Mouse (Mus musculus) liver, embryonic 13.5 days (tissue): ENCODE measurements at regions not wholly inside any gene's neighbourhood (a gene's known extent, or its start where the extent isn't known, plus 50 kb on each side); places are given as distances from the start of the nearest gene placed in this dataset.
A peak's percentile ranks its signal among the peaks of the same experiment; 100 is the strongest.

Experiments used
- ATAC-seq: fragments of 200-750 bp; cut with Nextera tagmentation; 2 replicates; pipeline ENCODE4 v1.8.0; 2017; ENCODE audit warnings: low read depth, mild to moderate bottlenecking, moderate number of reproducible peaks, moderate library complexity
- DNase-seq: peaks from one replicate; pipeline ENCODE4 v3.0.0; 2022
- H3K27ac ChIP-seq: fragments of 300-500 bp; sonication (generic); 2 replicates; pipeline ENCODE4 v1.5.1; 2015; ENCODE audit warnings: moderate library complexity, mild to moderate bottlenecking, inconsistent platforms
- H3K27me3 ChIP-seq: fragments of 300-500 bp; sonication (generic); 2 replicates; pipeline ENCODE4 v1.6.1; 2015; ENCODE audit warnings: mild to moderate bottlenecking, inconsistent platforms
- H3K36me3 ChIP-seq: fragments of 300-500 bp; sonication (generic); 2 replicates; pipeline ENCODE4 v1.6.1; 2015; ENCODE audit warnings: mild to moderate bottlenecking, inconsistent platforms
- H3K4me1 ChIP-seq: fragments of 300-500 bp; sonication (generic); replicated peaks from 2 replicates; pipeline ENCODE4 v1.6.1; 2015; ENCODE audit warnings: inconsistent platforms
- H3K4me2 ChIP-seq: fragments of 300-500 bp; sonication (generic); 2 replicates; pipeline ENCODE4 v1.6.1; 2015; ENCODE audit warnings: inconsistent platforms, mild to moderate bottlenecking, moderate library complexity
- H3K4me3 ChIP-seq: fragments of 300-500 bp; sonication (generic); replicated peaks from 2 replicates; pipeline ENCODE4 v1.5.1; 2015; ENCODE audit warnings: mild to moderate bottlenecking, inconsistent platforms
- H3K9ac ChIP-seq: fragments of 300-500 bp; sonication (generic); 2 replicates; pipeline ENCODE4 v1.6.1; 2015; ENCODE audit warnings: mild to moderate bottlenecking, inconsistent platforms
- H3K9me3 ChIP-seq: fragments of 300-500 bp; sonication (generic); replicated peaks from 2 replicates; pipeline ENCODE4 v1.6.1; 2016; ENCODE audit warnings: inconsistent platforms
- WGBS: fragments of 180-500 bp; shearing (Covaris S2); methylation state at CpG from one replicate; pipeline ENCODE4 v1.1.7; 2015; ENCODE audit not compliant: insufficient replicate concordance; 5-methylcytosine and 5-hydroxymethylcytosine counted together

DNA sequence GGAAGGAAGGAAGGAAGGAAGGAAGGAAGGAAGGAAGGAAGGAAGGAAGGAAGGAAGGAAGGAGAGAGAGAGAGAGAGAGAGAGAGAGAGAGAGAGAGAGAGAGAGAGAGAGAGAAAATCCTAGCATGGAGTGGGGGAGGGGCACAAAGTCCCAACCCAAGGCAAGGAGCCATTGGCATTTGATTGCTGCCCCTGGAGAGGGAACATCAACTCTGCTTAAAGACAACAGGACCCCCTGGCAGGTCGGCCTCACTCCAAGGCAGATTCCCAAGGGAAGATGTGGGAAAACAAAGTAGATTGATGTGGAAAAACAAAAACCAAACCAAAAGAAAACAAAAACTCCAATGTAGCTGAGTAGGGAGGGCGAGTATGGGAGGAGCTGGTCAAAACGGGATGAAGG, 49.9 kb upstream of the Fzd10 start:
- no peak for DNase-seq
- no peak overlapping the region for H3K9ac ChIP-seq
- H3K27me3 ChIP-seq = peaks cover 22% of the 10 kb centered on the region
- WGBS = 25% methylated on average over 3 of the region's 3 CpGs
- no peak overlapping the region for H3K4me3 ChIP-seq
- H3K4me2 ChIP-seq = no peak overlapping the region
- no peaks in the 10 kb centered on the region for H3K4me1 ChIP-seq
- H3K27ac ChIP-seq = no peak overlapping the region
- no peaks in the 10 kb centered on the region for H3K36me3 ChIP-seq
- ATAC-seq = no peak
- no peaks in the 10 kb centered on the region for H3K9me3 ChIP-seq

- Histone ChIP-seq H3K4me1 (no peaks in the 10 kb centered on the region), H3K27ac (no peak overlapping the region), H3K9me3 (no peaks in the 10 kb centered on the region), H3K4me2 (no peak overlapping the region), H3K27me3 (peaks cover 22% of the 10 kb centered on the region), H3K4me3 (no peak overlapping the region), H3K9ac (no peak overlapping the region), H3K36me3 (no peaks in the 10 kb centered on the region)
- ATAC-seq (no peak), DNase-seq (no peak)
- WGBS = 68% methylated on average over 11 of the region's 11 CpGs
These were observed 50.8 kb upstream of the Fzd10 start for GRCm38 (mm10) chr5:128549811-128550210.

GRCm38 (mm10) chr5:128542049-128542448, 58.6 kb upstream of the Fzd10 start:
- no peaks in the 10 kb centered on the region for H3K4me1 ChIP-seq
- 5% methylated on average over 10 of the region's 10 CpGs for WGBS
- ATAC-seq (peak; percentile 41; the same call in 1 of the 2 replicates), DNase-seq (no peak)
- H3K27me3 ChIP-seq = no peaks in the 10 kb centered on the region
- no peak overlapping the region for H3K27ac ChIP-seq
- H3K9me3 ChIP-seq = no peaks in the 10 kb centered on the region
- H3K36me3 ChIP-seq = no peaks in the 10 kb centered on the region
- no peak overlapping the region for H3K4me3 ChIP-seq
- peak overlapping the region; percentile 17; the same call in 1 of the 2 replicates for H3K4me2 ChIP-seq
- no peak overlapping the region for H3K9ac ChIP-seq

- no peak overlapping the region for H3K9ac ChIP-seq
- no peaks in the 10 kb centered on the region for H3K9me3 ChIP-seq
- no peak overlapping the region for H3K4me3 ChIP-seq
- WGBS = 65% methylated on average over 5 of the region's 5 CpGs
- H3K36me3 ChIP-seq = no peaks in the 10 kb centered on the region
- no peaks in the 10 kb centered on the region for H3K4me1 ChIP-seq
- ATAC-seq (no peak), DNase-seq (no peak)
- no peak overlapping the region for H3K4me2 ChIP-seq
- no peaks in the 10 kb centered on the region for H3K27me3 ChIP-seq
- no peak overlapping the region for H3K27ac ChIP-seq
These were observed 62.0 kb upstream of the Fzd10 start for GRCm38 (mm10) chr5:128538646-128539045.

GRCm38 (mm10) chr5:128537218-128537617, 63.4 kb upstream of the Fzd10 start:
- no peaks in the 10 kb centered on the region for H3K9me3 ChIP-seq
- H3K4me1 ChIP-seq = no peaks in the 10 kb centered on the region
- no peaks in the 10 kb centered on the region for H3K27me3 ChIP-seq
- H3K4me2 ChIP-seq = no peak overlapping the region
- no peak overlapping the region for H3K27ac ChIP-seq
- H3K4me3 ChIP-seq = no peak overlapping the region
- no peaks in the 10 kb centered on the region for H3K36me3 ChIP-seq
- no peak for DNase-seq
- 49% methylated on average over 12 of the region's 12 CpGs for WGBS
- no peak overlapping the region for H3K9ac ChIP-seq
- no peak for ATAC-seq

GRCm38 (mm10) chr5:128536393-128536792, 64.3 kb upstream of the Fzd10 start:
- 50% methylated on average over 8 of the region's 8 CpGs for WGBS
- Histone ChIP-seq H3K9me3 (no peaks in the 10 kb centered on the region), H3K9ac (no peak overlapping the region), H3K27ac (no peak overlapping the region), H3K36me3 (no peaks in the 10 kb centered on the region), H3K4me1 (no peaks in the 10 kb centered on the region), H3K4me2 (no peak overlapping the region), H3K27me3 (no peaks in the 10 kb centered on the region), H3K4me3 (no peak overlapping the region)
- ATAC-seq (no peak), DNase-seq (no peak)

DNA sequence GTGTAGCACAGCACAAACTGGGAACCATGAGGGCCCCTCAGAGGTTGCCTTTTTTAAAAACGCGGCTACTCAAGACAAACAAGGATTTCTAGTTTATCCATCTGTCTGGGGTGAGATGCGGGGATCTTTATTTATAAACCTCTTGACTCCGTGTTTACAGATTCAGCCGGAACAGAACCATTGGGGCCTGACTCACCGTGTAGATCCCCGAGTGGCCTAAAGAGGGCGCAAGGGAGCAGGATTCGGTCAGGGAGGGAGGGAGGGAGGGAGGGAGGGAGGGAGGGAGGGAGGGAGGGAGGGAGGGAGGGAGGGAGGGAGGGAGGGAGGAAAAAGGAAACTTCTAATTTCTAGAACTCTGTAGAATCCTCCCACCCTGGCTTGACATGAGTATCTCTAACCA, 73.4 kb upstream of the Fzd10 start:
- Histone ChIP-seq H3K4me2 (no peak overlapping the region), H3K9me3 (no peaks in the 10 kb centered on the region), H3K27me3 (no peaks in the 10 kb centered on the region), H3K4me1 (no peaks in the 10 kb centered on the region), H3K36me3 (no peaks in the 10 kb centered on the region), H3K9ac (no peak overlapping the region), H3K27ac (no peak overlapping the region), H3K4me3 (no peak overlapping the region)
- ATAC-seq = no peak
- DNase-seq = no peak
- 32% methylated on average over 8 of the region's 9 CpGs for WGBS

GRCm38 (mm10) chr5:128526432-128526831, 74.2 kb upstream of the Fzd10 start:
- Histone ChIP-seq H3K27me3 (no peaks in the 10 kb centered on the region), H3K4me3 (no peak overlapping the region), H3K9ac (no peak overlapping the region), H3K4me2 (no peak overlapping the region), H3K27ac (no peak overlapping the region), H3K36me3 (no peaks in the 10 kb centered on the region), H3K4me1 (no peaks in the 10 kb centered on the region), H3K9me3 (no peaks in the 10 kb centered on the region)
- DNase-seq (no peak), ATAC-seq (no peak)
- WGBS = 61% methylated on average over 5 of the region's 5 CpGs

DNA sequence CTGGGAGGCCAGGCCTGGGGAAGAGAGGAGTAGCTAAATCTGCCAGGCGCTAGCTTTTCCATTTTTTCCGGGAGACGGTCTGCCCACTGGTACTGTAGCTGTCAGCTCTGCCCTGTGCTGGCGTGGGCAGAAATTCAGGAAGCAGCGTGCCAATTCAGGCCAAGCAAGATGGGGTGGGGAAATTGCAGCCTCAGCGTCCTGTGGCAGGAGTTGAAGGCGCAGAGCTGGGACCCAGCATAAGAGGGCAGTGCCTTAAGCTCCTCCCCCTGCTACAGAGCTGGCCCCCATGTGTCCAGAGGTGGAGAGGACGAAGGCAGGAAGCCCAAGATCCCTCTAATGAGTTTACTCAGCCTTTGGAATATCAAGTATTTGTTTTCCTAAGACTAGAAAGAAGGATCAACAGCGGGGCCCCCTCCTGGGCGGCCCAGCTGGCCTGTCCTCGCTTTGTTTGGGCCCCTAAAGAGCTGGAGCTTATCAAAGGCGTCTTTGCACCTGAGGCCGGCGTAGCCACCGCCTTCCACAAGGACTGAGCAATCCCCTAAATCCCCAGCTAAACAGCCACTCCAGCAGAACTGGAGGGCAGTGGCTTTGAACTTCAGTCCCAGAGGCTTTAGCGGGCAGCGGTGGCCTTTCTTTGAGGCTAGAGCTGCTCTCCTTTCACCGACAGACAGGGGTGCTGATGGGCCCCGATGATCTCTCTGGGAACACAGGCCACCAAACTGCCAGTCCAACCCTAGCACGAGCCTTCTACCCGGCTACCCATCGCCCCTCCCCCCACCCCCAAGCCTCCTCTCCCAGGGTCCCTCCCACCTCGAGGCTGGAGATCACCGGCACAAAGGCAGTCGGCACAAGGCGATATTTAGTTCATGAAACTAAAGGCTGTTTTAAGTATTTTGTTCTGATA, 76.0 kb upstream of the Fzd10 start:
- Histone ChIP-seq H3K27me3 (no peaks in the 10 kb centered on the region), H3K4me3 (no peak overlapping the region), H3K36me3 (no peaks in the 10 kb centered on the region), H3K9me3 (no peaks in the 10 kb centered on the region), H3K4me2 (no peak overlapping the region), H3K9ac (no peak overlapping the region), H3K4me1 (no peaks in the 10 kb centered on the region), H3K27ac (no peak overlapping the region)
- 24% methylated on average over 26 of the region's 26 CpGs for WGBS
- DNase-seq (no peak), ATAC-seq (no peak)

DNA sequence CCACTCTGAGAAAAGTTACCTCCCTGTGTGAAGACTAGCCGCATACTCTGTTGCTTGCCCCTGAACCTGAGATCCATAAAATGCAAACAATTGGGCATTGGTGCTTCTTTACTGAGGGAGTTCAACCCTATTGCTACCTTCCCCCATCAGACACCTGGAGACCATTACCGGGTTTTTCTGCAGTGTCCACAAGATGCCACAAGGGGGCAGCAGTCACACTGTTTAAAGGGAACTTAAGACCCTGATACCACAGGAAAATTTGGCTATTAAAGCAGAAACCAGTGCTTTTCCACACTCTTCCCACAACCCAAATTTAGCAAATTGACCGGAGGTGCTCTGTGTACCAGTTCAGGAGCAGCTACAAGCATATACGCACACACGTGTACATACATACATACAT, 78.0 kb upstream of the Fzd10 start:
- H3K4me1 ChIP-seq = no peaks in the 10 kb centered on the region

DNA sequence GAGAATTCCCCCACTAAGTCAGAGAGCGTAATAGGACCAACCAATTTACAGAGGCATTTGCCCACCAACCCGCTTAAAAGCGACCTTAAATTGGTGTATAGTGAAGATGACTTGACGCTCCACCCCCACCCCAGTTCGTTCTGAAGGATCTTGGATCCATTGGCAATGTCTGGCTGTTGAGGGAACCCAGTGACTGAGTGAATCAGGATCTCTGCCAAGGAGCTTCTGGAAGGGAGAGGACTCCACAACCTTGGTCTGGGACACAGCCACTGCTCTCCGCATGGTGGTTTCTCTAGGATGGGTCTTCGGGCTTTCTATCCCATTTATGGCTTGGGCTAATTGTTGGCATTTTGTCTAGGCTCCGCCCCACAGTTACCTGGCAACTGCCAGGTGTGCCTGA, 83.3 kb upstream of the Fzd10 start:
- Histone ChIP-seq H3K27ac (no peak overlapping the region), H3K27me3 (no peaks in the 10 kb centered on the region), H3K9ac (no peak overlapping the region), H3K4me2 (no peak overlapping the region), H3K4me1 (no peaks in the 10 kb centered on the region), H3K4me3 (no peak overlapping the region), H3K9me3 (no peaks in the 10 kb centered on the region), H3K36me3 (no peaks in the 10 kb centered on the region)
- 52% methylated on average over 8 of the region's 8 CpGs for WGBS
- DNase-seq (no peak), ATAC-seq (no peak)

More for the DNA sequence above, 78.0 kb upstream of the Fzd10 start:
- H3K4me3 ChIP-seq = no peak overlapping the region
- H3K36me3 ChIP-seq = no peaks in the 10 kb centered on the region
- no peak overlapping the region for H3K27ac ChIP-seq
- no peak overlapping the region for H3K4me2 ChIP-seq
- WGBS = 35% methylated on average over 5 of the region's 5 CpGs
- H3K9me3 ChIP-seq = no peaks in the 10 kb centered on the region
- H3K9ac ChIP-seq = no peak overlapping the region
- DNase-seq (no peak), ATAC-seq (no peak)
- H3K27me3 ChIP-seq = no peaks in the 10 kb centered on the region

- H3K4me1 ChIP-seq = no peaks in the 10 kb centered on the region
- no peak overlapping the region for H3K4me2 ChIP-seq
- H3K9me3 ChIP-seq = 0 out of 2 replicates have a peak, but pooled peaks cover 2% of the 10 kb centered on the region
- no peaks in the 10 kb centered on the region for H3K36me3 ChIP-seq
- no peak overlapping the region for H3K9ac ChIP-seq
- no peak overlapping the region for H3K27ac ChIP-seq
- no peak overlapping the region for H3K4me3 ChIP-seq
- H3K27me3 ChIP-seq = no peaks in the 10 kb centered on the region
- no peak for DNase-seq
- 0% methylated on average over 2 of the region's 2 CpGs for WGBS
- no peak for ATAC-seq
These were observed 82.5 kb upstream of the Tmem132d start for GRCm38 (mm10) chr5:128515343-128515742.
